Mouse (Mus musculus): ENCODE data around the gene Mast1.

The Mast1 gene

GRCm38 (mm10) chr8:84973079-84973478 is 35.9 kb upstream of the Mast1 start:
- DNase-seq, result no peak

- no peak for DNase-seq
These were observed 33.8 kb upstream of the Mast1 start for GRCm38 (mm10) chr8:84970913-84971312.

GRCm38 (mm10) chr8:84970135-84970790 is 33.1 kb upstream of the Mast1 start:
- no peak for DNase-seq

- peak; percentile 81 for DNase-seq
These were observed 32.3 kb upstream of the Mast1 start, which contains the start of the genes Gm49661, Prdx2 and Rnaseh2a for GRCm38 (mm10) chr8:84969241-84970134. Gene Gm49661, minus strand, starts transcription at chr8:84969433. Gene Prdx2, plus strand, starts transcription at chr8:84969587. Gene Rnaseh2a, minus strand, starts transcription at chr8:84969767.

GRCm38 (mm10) chr8:84968650-84969049 is 31.5 kb upstream of the Mast1 start:
- no peak for DNase-seq

- no peak for DNase-seq
These were observed 30.6 kb upstream of the Mast1 start for GRCm38 (mm10) chr8:84967532-84968304.

- no peak for DNase-seq
These were observed 29.4 kb upstream of the Mast1 start for GRCm38 (mm10) chr8:84966603-84967002.

GRCm38 (mm10) chr8:84965731-84966291 is 28.7 kb upstream of the Mast1 start:
- peak; percentile 95 for DNase-seq

- no peak for DNase-seq
These were observed 26.8 kb upstream of the Mast1 start for GRCm38 (mm10) chr8:84963952-84964351.

GRCm38 (mm10) chr8:84959811-84960210 is 22.7 kb upstream of the Mast1 start:
- DNase-seq, result no peak

- peak; percentile 72 for DNase-seq
These were observed 19.6 kb upstream of the Mast1 start for GRCm38 (mm10) chr8:84956768-84957167.

GRCm38 (mm10) chr8:84952612-84953255 is 15.6 kb upstream of the Mast1 start:
- DNase-seq, result peak; percentile 54

- no peak for DNase-seq
These were observed 12.6 kb upstream of the Mast1 start for GRCm38 (mm10) chr8:84949753-84950152.

- peak; percentile 63 for DNase-seq
These were observed 10.0 kb upstream of the Mast1 start for GRCm38 (mm10) chr8:84947241-84947545.

GRCm38 (mm10) chr8:84946528-84947240 is 9.5 kb upstream of the Mast1 start, which contains the start of gene Rtbdn:
Gene Rtbdn, plus strand, starts transcription at chr8:84946991.
- no peak for DNase-seq

- DNase-seq, result no peak
These were observed 8.7 kb upstream of the Mast1 start for GRCm38 (mm10) chr8:84945633-84946527.

- no peak for DNase-seq
These were observed 8.1 kb upstream of the Mast1 start for GRCm38 (mm10) chr8:84945235-84945632.

- DNase-seq, result peak; percentile 34
These were observed 7.5 kb upstream of the Mast1 start for GRCm38 (mm10) chr8:84944478-84945160.

- no peak for DNase-seq
These were observed 6.5 kb upstream of the Mast1 start for GRCm38 (mm10) chr8:84943699-84944098.

Measured in kidney, adult 18-20 months (tissue).